Mouse (Mus musculus) kidney, postnatal 0 days (tissue): ENCODE measurements at regions not wholly inside any gene's neighbourhood (a gene's known extent, or its start where the extent isn't known, plus 50 kb on each side); places are given as distances from the start of the nearest gene placed in this dataset.

Experiments
- ATAC-seq: fragments of 200-750 bp; cut with Nextera tagmentation; replicated peaks from 2 replicates; pipeline ENCODE4 v1.8.0; 2017; ENCODE audit warnings: low read depth, moderate number of reproducible peaks, moderate TSS enrichment, moderate library complexity; ENCODE audit not compliant: low FRiP score
- DNase-seq: peaks from one replicate; pipeline ENCODE4 v3.0.0-alpha.2; 2016; ENCODE audit warnings: low spot score
- H3K27ac ChIP-seq: fragments of 300-500 bp; sonication (generic); 2 replicates; pipeline ENCODE4 v1.5.1; 2014; ENCODE audit warnings: mild to moderate bottlenecking
- H3K27me3 ChIP-seq: fragments of 300-500 bp; sonication (generic); 2 replicates; pipeline ENCODE4 v1.6.1; 2014; ENCODE audit warnings: low read length, mixed read lengths; ENCODE audit not compliant: insufficient read depth
- H3K36me3 ChIP-seq: fragments of 300-500 bp; sonication (generic); 2 replicates; pipeline ENCODE4 v1.6.1; 2014; ENCODE audit warnings: low read length, mixed read lengths; ENCODE audit not compliant: insufficient read depth
- H3K4me1 ChIP-seq: fragments of 300-500 bp; sonication (generic); replicated peaks from 2 replicates; pipeline ENCODE4 v1.6.1; 2014; ENCODE audit warnings: antibody characterized with exemption, low read length, mixed read lengths; ENCODE audit not compliant: insufficient read depth
- H3K4me2 ChIP-seq: fragments of 300-500 bp; sonication (generic); 2 replicates; pipeline ENCODE4 v1.6.1; 2014; ENCODE audit warnings: mild to moderate bottlenecking, low read length, moderate library complexity, mixed read lengths
- H3K4me3 ChIP-seq: fragments of 300-500 bp; sonication (generic); replicated peaks from 2 replicates; pipeline ENCODE4 v1.5.1; 2014; ENCODE audit warnings: low read depth, low read length
- H3K9ac ChIP-seq: fragments of 300-500 bp; sonication (generic); 2 replicates; pipeline ENCODE4 v1.6.1; 2014; ENCODE audit warnings: low read depth, low read length
- H3K9me3 ChIP-seq: fragments of 300-500 bp; sonication (generic); replicated peaks from 2 replicates; pipeline ENCODE4 v1.6.1; 2016; ENCODE audit warnings: low read length, inconsistent platforms, mixed read lengths
- CTCF ChIP-seq: IDR thresholded peaks from 2 replicates; pipeline ENCODE4 v1.5.1; 2016; ENCODE audit warnings: antibody characterized with exemption, low read depth, mild to moderate bottlenecking, moderate library complexity
- WGBS: fragments of 180-500 bp; shearing (Covaris S2); extraction: QIAGEN DNeasy Blood & Tissue Kit; methylation state at CpG from one replicate; pipeline ENCODE4 v1.1.7; 2014; 5-methylcytosine and 5-hydroxymethylcytosine counted together

GRCm38 (mm10) chr9:9547570-9547969 is 308.7 kb upstream of the Arhgap42 start:
- WGBS, result 69% methylated on average over 3 of the region's 3 CpGs
- Histone ChIP-seq H3K9ac (no peak overlapping the region), H3K4me2 (no peak overlapping the region), H3K9me3 (no peaks in the 10 kb centered on the region), H3K36me3 (no peaks in the 10 kb centered on the region), H3K4me1 (no peaks in the 10 kb centered on the region), H3K4me3 (no peak overlapping the region), H3K27me3 (no peaks in the 10 kb centered on the region), H3K27ac (no peak overlapping the region)
- no peak for ATAC-seq
- TF ChIP-seq CTCF, result no peak
- DNase-seq, result no peak

- ATAC-seq, result no peak
- DNase-seq, result no peak
These were observed 308.2 kb upstream of the Arhgap42 start for GRCm38 (mm10) chr9:9547121-9547520.

GRCm38 (mm10) chr9:9500345-9500744 is 261.4 kb upstream of the Arhgap42 start:
- no peak overlapping the region for H3K4me3 ChIP-seq
- ATAC-seq, result no peak
- H3K4me2 ChIP-seq, result no peak overlapping the region
- H3K9ac ChIP-seq, result no peak overlapping the region
- no peak for DNase-seq
- H3K27me3 ChIP-seq, result no peaks in the 10 kb centered on the region
- H3K4me1 ChIP-seq, result no peaks in the 10 kb centered on the region
- 90% methylated on average over 2 of the region's 2 CpGs for WGBS
- no peaks in the 10 kb centered on the region for H3K9me3 ChIP-seq
- no peak overlapping the region for H3K27ac ChIP-seq
- TF ChIP-seq CTCF, result no peak
- no peaks in the 10 kb centered on the region for H3K36me3 ChIP-seq

More at GRCm38 (mm10) chr9:9547121-9547520, 308.2 kb upstream of the Arhgap42 start:
- Histone ChIP-seq H3K4me3 (no peak overlapping the region), H3K4me2 (no peak overlapping the region), H3K27ac (no peak overlapping the region), H3K27me3 (no peaks in the 10 kb centered on the region), H3K36me3 (no peaks in the 10 kb centered on the region), H3K9me3 (no peaks in the 10 kb centered on the region), H3K9ac (no peak overlapping the region), H3K4me1 (no peaks in the 10 kb centered on the region)
- no peak for TF ChIP-seq CTCF
- 85% methylated on average over 2 of the region's 2 CpGs for WGBS

GRCm38 (mm10) chr9:9493594-9494182 is 254.8 kb upstream of the Arhgap42 start:
- H3K9me3 ChIP-seq, result no peaks in the 10 kb centered on the region
- H3K4me2 ChIP-seq, result no peak overlapping the region
- 86% methylated on average over 3 of the region's 3 CpGs for WGBS
- TF ChIP-seq CTCF, result no peak
- no peak overlapping the region for H3K4me3 ChIP-seq
- H3K36me3 ChIP-seq, result no peaks in the 10 kb centered on the region
- no peaks in the 10 kb centered on the region for H3K4me1 ChIP-seq
- no peak for DNase-seq
- H3K27me3 ChIP-seq, result no peaks in the 10 kb centered on the region
- no peak overlapping the region for H3K27ac ChIP-seq
- no peak overlapping the region for H3K9ac ChIP-seq
- no peak for ATAC-seq

- TF ChIP-seq CTCF, result no peak
- Histone ChIP-seq H3K36me3 (no peaks in the 10 kb centered on the region), H3K27me3 (no peaks in the 10 kb centered on the region), H3K9ac (no peak overlapping the region), H3K27ac (no peak overlapping the region), H3K4me1 (no peaks in the 10 kb centered on the region), H3K4me3 (no peak overlapping the region), H3K4me2 (no peak overlapping the region), H3K9me3 (no peaks in the 10 kb centered on the region)
- DNase-seq (no peak), ATAC-seq (no peak)
These were observed 238.2 kb upstream of the Arhgap42 start for GRCm38 (mm10) chr9:9477145-9477544.

- Histone ChIP-seq H3K9me3 (no peaks in the 10 kb centered on the region), H3K36me3 (no peaks in the 10 kb centered on the region), H3K4me2 (no peak overlapping the region), H3K27me3 (no peaks in the 10 kb centered on the region), H3K9ac (no peak overlapping the region), H3K27ac (no peak overlapping the region), H3K4me1 (no peaks in the 10 kb centered on the region), H3K4me3 (no peak overlapping the region)
- DNase-seq (no peak), ATAC-seq (no peak)
- TF ChIP-seq CTCF, result no peak
- WGBS, result 51% methylated on average over 8 of the region's 8 CpGs
These were observed 236.3 kb upstream of the Arhgap42 start for GRCm38 (mm10) chr9:9475009-9475744.
